Mouse (Mus musculus) frontal cortex, postnatal 14 days (tissue): Measurements from ENCODE around the gene Utp3.

Experiments
- DNase-seq, 2 experiments: peaks; one replicate each; pipeline ENCODE4 v3.0.0; 2022; ENCODE audit warnings: low spot score in 2 of 2

Gene Utp3

GRCm38 (mm10) chr5:88569541-88569940 lies 15.3 kb downstream of the Utp3 start:
- no peak for DNase-seq

GRCm38 (mm10) chr5:88574829-88575228 lies 20.6 kb downstream of the Utp3 start:
- DNase-seq, result no peak

GRCm38 (mm10) chr5:88575506-88576338 lies 21.5 kb downstream of the Utp3 start:
- DNase-seq, result no peak

DNA sequence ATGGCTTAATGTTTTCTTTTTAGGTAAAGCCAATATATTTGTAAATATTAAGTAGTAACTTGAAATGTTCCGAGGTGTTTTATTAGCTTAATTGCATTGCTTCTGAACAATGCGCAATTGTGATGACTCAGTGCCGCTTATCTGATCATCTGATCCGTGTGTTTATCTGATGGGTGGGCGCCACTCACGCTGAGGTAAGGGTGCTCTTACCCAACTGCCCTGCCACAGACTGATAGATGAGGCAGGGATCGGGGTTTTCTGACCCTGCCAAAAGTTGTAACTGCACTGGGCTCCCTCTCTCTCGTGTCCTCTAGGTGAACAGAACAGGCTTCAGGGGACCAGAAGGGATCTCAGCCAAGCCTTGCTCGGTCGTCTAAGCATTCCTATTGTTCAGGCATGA lies 26.4 kb downstream of the Utp3 start:
- DNase-seq, result no peak

GRCm38 (mm10) chr5:88581343-88581742 lies 27.1 kb downstream of the Utp3 start:
- DNase-seq, result no peak

DNA sequence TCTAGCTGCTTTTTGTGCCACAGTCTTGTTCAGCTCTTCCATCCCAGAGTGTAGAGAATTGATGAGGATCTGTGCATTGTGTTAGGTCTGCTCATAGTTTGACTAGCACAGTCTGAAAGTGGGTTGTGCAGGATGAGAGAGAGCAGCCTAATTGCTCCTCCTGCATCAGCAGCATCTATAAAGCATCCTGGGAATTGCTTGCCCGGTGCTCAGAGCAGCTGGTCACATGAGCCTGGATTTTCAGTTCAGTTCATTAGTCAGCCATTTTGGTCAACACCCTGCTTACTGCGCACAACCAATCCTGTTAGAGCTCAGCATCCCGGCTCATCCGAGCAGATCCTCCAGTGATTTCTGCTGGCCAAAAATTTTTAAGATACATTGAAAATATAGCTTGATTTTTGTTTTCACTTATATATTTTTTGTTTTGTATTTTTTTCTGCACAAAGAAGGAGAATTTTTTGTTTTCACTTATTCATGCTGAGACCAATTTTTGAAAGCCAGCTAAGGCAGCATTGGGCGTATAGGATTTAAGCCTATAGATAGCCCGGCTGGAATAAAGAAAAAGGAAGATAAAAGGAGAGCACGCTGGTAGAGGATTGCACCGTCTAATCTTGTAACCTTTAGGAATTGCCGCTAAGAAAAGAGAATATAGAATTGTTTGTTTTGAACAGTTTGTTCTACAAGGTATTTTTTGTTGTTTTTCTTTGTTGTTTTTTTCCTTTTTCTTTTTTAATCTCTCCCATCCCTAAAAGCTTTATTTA lies 29.2 kb downstream of the Utp3 start:
- DNase-seq, result peak; percentile 78 to 87

DNA sequence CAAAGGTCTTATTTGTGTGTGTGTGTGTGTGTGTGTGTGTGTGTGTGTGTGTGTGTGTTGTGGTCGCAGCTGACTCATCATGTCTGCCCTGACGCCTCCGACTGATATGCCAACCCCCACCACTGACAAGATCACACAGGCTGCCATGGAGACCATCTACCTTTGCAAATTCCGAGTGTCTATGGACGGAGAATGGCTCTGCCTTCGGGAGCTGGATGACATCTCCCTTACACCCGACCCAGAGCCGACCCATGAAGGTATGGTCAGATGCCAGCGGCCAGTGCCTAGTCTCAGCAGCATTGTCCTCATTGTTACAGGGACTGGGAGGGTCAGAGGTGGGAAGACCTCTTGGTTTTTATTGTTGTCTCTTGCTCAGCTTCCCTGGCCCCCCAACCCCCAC lies 29.8 kb downstream of the Utp3 start:
- peak; percentile 24 to 50 for DNase-seq

DNA sequence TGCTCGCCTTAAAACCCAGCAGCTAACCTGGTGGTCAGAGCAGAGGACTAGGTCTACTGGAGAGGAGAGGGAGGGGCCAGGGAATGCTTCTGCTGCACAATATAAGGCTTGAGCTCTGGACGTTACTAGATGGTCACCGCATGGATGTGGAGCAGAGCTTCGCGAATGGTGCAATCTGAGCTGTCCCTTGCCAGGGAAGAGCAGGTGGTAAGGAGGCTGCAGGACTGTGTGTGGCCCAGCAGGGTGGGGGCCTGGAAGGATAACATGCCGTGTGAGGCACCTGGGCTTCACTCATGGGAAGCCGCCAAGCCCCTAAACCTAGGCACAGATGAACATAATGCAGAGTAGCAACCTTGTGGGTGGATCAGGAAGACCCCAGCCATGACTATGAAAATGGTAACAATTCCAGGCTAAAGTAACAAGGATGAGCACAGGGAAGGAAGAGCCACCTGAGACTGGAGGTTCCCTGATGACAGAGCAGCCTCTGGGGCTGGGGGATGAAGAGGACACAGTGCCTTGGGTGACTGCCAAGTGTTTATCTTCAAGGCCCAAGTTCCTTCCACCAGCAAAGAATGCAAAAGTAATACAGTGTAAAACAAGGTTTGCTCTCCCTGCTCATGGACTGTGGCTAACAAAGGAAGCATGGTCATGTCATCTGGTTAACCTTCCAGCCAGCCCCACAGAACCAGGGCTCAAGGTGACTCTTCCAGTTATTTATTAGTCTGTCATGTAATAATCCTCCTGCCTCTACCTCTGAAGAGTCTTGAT lies 32.3 kb downstream of the Utp3 start:
- no peak for DNase-seq

DNA sequence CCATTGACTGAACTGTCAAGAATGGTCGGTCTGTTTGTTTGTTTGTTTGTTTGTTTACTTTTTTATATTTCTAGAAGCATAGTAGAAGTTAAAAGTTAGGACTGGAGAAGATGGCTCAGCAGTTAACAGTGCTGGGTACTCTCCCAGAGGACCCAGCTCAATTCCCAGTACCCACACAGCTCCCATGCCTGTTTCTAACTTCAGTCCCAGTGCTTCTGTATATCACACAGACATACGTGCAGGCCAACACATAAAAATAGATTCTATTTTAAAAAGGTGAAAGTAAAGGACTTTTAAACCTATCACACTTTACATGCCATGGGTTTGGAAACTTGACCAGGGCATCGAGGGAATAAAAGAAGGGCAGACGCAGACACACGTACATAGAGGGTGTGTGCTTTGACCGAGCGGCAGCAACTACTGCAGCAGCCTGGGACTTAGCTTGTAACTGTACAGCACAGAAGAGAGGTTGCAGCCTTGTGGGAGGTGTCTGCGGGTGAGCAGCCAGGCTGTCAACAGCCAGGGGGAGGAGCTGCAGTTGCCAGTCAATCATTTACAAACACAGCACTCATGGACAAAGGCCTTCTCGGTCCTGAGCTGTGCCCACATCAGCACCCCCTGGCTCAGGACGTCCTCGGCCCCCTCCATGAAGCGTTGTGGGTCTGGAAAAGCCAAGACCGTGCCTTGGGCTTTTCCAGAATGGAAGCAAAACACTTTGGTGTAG lies 33.1 kb downstream of the Utp3 start:
- DNase-seq, result no peak

DNA sequence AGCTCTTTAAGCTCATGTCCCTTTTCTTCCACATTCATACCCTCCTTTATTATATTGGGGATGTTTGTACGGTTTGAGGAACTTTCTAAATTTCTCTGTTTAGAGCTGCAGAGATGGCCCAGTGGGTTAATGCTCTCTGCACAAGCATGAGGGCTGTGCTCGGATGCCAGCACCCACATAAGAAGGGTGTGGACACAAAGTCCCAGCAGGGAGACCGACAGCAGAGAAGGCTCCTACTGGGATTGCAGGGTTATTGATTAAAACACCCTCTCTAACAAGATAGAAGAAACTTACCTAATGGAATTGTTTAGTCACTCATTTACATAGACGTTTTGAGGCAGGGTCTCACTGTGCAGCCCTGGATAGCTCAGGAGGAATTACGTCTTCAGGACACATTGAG lies 34.2 kb downstream of the Utp3 start:
- no peak for DNase-seq

GRCm38 (mm10) chr5:88593421-88594172 lies 39.3 kb downstream of the Utp3 start:
- no peak for DNase-seq

- no peak for DNase-seq
Measured at GRCm38 (mm10) chr5:88594173-88594569, 39.9 kb downstream of the Utp3 start.

GRCm38 (mm10) chr5:88595537-88596455 lies 41.5 kb downstream of the Utp3 start:
- no peak for DNase-seq

DNA sequence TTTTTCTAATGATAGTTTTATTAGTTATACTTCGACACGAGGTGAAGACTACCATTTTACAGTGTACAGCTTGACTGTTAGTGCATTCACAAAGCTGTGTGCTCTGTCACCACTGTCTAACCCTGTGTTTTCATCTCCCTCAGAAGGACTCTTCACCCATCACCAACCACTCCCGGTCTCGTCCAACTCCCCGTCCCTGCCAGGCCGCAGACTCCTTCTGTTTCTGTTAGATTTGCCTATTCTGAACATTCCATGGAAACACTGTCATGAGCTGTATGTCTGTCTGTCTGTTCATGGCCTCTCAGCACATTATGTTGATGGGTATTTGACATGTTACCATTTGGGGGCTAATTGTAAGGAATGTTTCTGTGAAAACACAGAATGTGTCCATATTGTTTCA lies 44.7 kb downstream of the Utp3 start:
- no peak for DNase-seq

- no peak for DNase-seq
Measured at GRCm38 (mm10) chr5:88602030-88602429, 47.8 kb downstream of the Utp3 start.

DNA sequence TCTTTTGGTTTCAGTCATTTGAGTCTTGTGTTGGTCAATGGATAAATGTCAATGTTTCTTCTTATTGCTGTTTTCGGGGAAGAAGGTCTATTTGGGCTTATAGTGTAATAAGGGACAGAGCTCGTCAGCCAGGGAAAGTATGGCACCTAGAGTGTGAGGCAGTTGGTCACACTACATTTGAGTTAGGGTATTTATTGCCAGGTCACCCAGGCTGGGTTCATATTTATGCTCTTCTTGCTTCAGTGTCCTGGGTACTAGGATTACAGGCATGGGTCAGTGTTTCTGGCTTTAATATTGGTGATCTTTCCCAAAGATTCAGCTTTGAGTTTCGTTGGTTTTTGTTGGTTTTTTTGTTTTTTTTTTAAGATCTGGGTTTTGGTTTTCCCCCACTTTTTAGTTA lies 48.5 kb downstream of the Utp3 start:
- no peak for DNase-seq

DNA sequence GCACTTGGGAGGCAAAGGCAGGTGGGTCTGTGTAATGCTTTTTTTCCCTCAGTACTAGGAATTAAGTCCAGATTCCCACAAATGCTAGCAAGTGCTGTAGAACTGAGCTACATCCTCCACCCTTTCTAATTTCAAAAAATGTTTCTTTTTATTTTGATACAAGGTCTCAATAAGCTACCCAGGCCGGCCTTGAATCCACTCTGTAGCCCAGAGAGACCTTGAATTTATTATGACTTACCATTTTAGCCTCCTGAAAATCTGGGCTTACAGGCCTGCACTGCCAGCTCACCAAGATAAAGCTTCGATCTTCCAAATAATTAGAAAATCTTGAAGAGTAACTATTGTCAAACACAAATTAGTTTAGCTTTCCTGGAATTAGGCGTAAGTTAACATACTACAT lies 49.8 kb downstream of the Utp3 start:
- DNase-seq, result no peak

- DNase-seq, result no peak
Measured at GRCm38 (mm10) chr5:88604641-88605358, 50.5 kb downstream of the Utp3 start.
